Mouse (Mus musculus) spleen, adult 12 weeks (tissue): ENCODE data around the gene Atp10a.

ENCODE experiments used
- DNase-seq: peaks from one replicate; pipeline ENCODE4 v3.0.0; 2022; ENCODE audit warnings: low spot score

Gene Atp10a

DNA sequence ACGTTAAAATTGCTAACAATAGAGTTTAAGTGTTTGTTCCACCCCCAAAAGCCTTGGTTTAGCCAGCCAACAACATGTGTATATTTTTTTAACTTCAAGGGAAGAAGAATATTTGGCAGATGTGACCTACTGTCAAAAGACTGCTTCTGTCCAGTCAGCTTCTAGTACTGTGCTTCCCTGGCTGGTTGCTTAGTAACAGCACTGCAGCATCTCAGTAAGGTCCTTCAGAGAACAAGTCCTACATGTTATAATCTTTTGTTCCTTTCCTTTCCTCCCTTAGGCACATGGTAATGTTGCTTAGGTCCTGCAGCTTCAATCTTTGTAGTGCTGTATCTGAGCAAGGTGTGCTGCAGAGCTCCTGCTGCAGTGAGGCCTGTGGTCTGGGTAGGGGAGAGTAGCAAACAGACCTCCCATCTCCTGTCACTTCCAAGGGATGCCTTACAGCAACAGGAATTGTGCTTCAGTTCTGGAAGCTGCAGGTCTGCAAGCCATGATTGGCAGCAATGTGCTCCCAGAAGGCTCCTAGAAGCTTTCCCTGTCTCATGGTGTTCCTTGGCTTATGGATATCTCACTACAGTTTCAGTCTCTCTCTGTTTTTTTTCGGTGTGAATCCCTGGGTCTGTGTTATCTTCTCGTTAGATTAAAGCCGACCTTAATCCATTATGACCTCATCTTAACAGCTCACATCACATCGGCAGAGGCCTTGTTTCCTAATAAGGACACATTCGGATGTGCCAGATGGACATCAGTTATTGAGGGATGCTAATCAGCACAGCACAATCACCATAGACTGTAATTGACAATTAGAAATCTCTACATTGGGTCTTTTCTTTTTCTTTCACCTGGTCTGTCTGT, 34.3 kb downstream of the Atp10a start:
- no peak for DNase-seq

- DNase-seq: no peak
Measured at GRCm38 (mm10) chr7:58690997-58691596, 35.1 kb downstream of the Atp10a start.

DNA sequence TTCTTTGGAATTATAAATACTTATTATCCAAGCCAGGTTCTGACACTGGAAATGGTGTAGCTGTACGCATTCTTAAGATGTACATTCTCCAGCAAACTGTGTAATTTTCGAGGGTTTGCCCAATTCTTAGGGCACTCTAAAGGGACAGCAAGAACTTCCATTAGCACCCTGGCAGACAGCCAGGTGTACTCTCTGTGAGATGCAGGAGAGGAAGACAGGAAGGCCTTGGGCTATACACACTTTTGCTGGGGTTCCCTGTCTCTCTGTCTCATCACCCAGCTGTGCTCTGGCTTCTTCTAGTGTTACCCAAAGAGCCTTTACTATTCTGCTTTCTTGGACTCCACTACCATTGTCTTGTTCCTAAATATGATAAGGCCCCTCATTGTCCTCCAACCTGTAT, 36.7 kb downstream of the Atp10a start:
- no peak for DNase-seq

DNA sequence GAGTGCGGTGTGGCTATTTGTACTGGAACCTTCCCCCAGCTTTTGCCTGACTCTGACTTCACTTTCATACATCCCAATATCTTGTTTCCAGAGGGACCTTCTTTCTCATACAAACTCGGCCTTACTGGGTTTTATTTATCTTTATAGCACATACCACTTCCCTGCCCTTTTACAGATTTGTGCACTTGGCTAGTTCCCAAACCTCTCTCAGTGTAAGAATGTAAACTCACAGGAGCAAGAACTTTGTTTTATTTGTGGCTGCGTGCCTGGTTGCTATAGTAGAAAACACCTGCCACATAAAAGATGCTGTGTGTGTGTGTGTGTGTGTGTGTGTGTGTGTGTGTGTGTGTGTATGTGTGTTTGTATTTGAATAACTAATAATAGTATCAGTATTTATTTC, 37.4 kb downstream of the Atp10a start:
- DNase-seq: no peak

- no peak for DNase-seq
Measured at GRCm38 (mm10) chr7:58695661-58696060, 39.7 kb downstream of the Atp10a start.

DNA sequence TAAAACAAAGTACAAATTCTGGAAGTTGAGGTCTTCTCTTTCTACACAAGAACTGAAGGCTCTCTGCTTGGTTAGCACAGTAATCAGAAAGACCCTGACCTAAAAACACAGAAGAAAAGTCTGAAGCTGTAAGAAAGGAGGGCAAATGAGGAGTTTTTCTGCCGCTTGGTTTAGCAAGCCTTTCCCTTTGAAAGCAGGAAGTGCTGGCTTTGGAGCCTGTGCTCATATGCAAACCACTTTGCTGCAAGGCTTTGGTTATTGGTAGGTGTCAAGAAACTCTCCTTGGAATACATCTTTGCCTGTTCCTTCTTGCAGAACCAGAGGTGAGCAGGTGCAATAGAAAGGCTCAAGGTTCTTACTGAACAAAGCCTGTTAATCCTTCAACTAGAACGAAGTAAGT, 41.1 kb downstream of the Atp10a start:
- no peak for DNase-seq

DNA sequence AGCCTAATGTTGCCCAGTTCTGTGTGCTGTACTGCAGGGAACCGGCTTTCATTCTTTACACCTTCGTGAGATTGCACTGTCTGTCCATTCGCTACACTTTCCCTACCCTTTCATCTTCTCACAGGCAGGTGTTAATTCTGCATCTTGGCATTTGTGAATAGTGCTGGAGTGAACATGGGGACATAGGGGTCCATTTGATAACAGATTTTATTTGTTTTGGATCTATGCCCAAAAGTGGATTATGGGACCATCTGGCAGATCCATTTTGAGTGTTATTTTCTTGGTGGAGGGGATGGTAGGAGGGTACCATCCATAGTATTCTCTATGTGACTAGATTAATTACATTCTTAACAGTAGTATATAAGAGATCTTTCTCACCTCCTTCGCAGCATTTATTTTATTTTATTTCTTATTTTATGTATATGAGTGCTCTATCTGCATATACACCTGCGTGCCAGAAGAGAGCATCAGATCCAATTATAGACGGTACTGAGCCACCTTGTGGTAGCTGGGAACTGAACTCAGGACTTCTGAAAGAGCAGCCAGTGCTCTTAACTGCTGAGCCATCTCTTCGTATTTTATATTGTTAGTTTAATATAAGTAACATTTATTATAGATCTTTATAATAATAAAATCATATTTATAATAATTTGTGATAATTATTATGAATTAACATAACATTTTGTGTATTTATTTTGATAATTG, 42.9 kb downstream of the Atp10a start:
- DNase-seq: no peak

DNA sequence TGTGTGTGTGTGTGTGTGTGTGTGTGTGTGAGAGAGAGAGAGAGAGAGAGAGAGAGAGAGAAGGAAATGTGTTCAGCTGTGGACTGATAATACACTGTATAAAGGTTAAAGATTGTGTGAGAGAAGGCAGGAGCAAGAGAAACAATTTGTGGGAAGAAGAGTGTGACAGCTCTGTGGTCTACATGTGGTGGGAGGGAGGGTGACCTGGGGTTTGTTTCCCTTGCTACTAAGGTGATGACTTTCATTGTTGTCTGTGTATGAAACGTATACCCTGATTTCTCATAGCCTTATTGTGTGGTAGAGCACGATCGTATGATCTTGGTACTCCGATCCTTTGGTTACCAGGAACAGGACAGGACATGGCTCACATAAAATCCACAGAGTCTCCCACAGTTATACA, 45.3 kb downstream of the Atp10a start:
- no peak for DNase-seq

DNA sequence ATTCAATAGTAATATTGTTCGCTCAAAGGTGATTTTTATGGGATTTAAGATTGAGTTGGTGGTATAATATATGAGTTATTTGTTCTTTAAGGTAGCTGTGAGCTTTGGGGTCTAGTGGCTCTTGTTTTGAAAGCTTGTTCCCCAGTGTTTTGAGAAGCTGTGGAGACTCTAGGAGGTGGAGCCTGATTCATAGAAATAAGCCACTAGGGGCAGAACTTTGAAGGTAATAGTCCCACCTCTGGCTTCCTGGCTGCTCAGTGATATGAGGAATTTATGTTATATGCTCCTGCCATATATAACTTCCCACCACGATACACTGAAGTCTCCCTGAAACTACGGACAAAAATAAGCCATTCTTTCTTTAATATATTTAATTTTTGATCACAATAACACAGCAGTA, 49.2 kb downstream of the Atp10a start:
- no peak for DNase-seq

DNA sequence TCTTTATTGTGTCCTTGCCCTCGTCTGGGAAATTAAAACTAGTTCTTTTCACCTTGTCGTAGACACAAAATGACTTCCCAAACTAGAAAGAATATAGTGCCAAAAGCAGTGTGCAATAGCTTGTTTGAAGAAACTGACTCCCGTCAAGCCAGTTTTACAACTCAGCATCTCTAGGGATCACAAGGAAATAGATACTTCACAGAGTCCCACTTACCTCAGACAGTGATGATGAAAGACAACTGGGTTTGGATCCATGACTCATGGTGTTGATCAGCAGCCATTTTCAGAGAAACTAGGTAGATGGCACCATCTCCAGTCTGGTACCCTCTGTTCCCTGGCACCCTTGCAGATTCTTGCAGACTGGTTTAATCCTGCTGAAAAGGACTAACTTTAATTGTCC, 53.3 kb downstream of the Atp10a start:
- no peak for DNase-seq

- no peak for DNase-seq
Measured at GRCm38 (mm10) chr7:58710312-58710711, 54.3 kb downstream of the Atp10a start.

- no peak for DNase-seq
Measured at GRCm38 (mm10) chr7:58711811-58712210, 55.8 kb downstream of the Atp10a start.

DNA sequence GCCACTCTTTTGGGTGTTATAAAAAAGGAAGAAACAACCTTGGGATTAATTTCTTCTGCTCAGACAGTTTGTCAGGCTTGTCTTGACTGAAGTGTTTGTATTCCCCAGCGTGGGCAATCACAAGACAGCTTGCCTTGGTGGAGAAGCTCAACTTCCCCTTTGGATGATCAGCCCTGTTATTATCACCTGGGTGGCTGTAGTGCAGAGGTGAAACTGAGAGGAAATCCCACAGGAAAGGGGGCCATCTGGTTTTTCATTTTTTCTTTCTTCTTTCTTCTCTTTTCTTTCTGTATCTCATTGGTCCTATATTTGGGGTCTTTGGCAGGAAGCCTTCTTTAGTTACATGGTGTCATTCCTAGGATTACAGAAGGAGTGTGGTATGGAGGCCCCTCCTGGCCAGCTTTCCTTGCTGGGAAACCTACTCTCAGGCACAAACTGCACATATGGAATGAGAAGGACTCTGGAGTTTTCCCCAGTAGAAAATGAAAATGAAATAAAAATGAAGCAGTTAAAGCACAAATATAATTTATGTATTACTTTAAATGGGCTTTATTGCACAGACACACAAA, 59.7 kb downstream of the Atp10a start:
- no peak for DNase-seq

- no peak for DNase-seq
Measured at GRCm38 (mm10) chr7:58716626-58717025, 60.7 kb downstream of the Atp10a start.

- DNase-seq: no peak
Measured at GRCm38 (mm10) chr7:58718556-58718955, 62.6 kb downstream of the Atp10a start.

GRCm38 (mm10) chr7:58719218-58719938, 63.4 kb downstream of the Atp10a start:
- no peak for DNase-seq

DNA sequence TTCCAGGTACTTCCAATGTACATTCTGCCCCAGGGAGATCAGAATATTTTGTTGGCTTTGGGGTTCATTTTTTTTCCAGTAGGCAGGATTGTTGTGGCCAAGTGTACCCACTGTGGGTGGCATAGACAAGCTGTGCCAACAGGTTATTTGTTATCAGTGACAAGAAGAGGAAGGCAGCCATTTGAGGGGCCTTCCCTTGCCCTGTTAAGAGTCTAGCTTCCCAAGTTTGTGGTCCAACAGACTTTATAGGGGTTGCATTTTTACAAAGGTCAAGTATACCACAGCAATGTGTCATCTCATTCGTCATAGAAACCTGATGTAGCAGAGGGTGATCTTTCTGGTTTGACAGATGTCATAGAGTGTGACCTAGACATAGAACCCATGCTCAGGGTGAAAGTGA, 66.3 kb downstream of the Atp10a start:
- DNase-seq: no peak

GRCm38 (mm10) chr7:58730201-58730600, 74.2 kb downstream of the Atp10a start:
- no peak for DNase-seq

DNA sequence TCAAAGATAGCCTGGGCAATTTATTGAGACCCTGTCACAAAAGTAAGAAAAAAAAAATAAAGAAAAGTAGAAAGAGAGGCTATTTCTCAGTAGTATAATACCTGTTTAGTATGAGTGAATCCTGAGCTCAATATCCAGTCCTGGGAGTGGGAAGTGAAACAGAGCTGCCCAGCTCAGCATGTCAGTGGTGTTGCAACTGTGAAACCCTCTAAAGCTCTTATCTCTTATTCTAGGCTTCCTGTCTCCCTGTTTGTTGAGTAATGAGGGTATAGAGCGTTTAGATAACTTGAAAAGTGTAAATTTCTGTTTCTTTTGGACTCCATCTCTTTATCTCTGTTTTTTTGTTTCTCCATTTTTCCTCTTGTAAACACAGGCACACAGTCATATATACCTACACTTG, 74.9 kb downstream of the Atp10a start:
- no peak for DNase-seq

DNA sequence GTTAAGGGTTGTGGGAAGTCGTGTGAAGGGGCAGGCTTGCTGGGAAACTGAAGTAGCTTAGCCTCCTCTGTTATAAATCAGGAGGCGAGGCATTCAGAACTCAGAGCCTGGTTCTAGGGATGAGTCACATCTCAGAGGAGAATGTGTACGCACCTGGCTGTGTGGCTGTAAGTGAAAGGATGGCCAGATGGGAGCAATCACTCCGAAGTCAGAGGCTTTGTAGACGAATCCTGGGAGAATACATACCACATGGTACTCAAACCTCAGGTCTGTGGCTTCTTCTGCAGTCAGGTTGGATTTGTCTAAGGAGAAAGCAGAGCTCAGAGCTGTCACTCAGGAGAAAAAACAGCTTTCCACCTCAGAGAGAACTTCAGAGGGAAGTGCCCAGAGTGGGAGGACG, 76.4 kb downstream of the Atp10a start:
- DNase-seq: no peak

GRCm38 (mm10) chr7:58733490-58733901, 77.5 kb downstream of the Atp10a start:
- no peak for DNase-seq
